Mouse (Mus musculus): ENCODE results near the gene Dbx1.

Dbx1 gene

DNA sequence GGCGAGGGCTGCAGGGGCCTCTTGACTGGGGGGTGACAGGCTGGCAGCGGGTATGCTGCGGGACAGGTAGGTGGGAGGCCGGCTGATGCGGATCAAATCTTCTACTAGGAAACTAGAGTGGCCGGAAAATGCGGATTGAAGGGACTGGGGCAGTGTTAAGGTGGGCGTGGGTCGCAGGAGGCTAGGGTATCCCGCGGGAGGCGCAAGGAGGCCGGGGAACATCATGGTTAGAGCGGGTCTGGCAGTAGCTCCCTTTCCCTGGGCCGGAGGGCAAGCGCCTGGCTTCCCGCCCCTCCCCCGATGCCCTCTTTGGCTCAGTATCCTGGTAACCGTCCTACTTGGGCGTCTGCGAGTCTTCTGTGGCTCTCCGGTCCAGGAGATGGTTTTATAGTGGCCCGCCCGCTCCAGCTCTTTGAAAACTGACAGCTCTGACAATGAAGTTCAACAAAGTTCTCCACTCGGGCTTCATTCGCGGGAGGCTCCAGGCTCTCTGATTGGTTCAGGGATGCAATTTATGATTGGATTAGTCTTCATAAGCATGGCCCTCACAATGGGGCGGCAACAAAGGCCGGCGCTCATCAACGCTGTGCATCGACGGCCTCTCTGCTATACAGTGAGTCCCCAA lies at the start of gene Dbx1:
TSS of gene Dbx1 (minus strand) at position 359 of the 625 bp plus-strand sequence.
- no peak for DNase-seq (ENCODE audit: low spot score)

GRCm38 (mm10) chr7:49678826-49679377 lies 42.3 kb upstream of the Dbx1 start:
- DNase-seq (ENCODE audit: low spot score), result no peak

GRCm38 (mm10) chr7:49678100-49678825 lies 41.6 kb upstream of the Dbx1 start:
- DNase-seq (ENCODE audit: low spot score), result no peak

DNA sequence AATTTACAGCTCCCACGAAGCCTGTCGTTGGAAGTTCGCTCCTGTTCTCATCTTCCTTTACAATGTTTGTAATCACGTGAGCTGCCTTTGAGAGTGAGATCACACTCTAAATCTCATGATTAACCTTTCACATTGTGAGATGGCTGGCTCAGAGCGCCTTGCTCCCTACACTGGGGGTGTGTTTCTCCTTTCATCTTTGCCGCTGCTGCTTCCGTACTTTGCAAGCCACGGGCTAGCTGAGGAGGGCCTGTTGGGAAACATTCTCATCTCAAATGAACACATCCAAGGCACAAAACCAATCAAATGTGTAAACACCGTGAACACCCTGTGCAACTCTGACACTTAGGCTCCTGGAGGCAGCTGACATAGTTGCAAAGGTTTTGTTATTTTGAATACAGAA lies 40.5 kb upstream of the Dbx1 start:
- no peak for DNase-seq (ENCODE audit: low spot score)

- no peak for DNase-seq (ENCODE audit: low spot score)
Observed at GRCm38 (mm10) chr7:49676627-49677026, 40.0 kb upstream of the Dbx1 start.

DNA sequence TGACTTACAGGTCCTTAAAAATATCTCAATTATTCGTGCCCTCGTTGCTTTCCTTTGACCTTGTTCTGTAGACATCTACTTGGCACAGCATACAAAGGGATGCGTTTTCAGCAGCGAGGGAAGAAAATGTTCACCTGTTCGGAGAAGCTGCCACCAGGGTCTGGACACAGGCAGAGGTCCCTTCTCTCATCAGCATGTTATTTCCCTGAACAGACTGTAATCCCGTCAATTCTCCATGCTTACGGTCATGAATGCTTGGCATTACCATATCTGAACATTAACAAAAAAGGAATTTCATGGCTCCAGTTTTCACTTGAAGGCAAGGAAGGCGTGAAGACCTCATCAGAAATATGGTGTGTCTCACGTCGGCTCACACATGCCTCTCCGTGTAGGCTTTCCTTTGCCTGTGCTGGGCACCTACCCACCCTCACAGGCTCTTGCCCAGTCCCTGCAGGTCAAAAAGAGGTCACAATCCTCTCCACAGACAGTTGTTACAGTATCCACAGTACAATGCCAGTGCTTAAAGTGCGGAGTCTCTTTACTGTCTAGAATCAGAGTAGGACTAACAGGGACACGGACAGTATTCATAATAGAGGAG lies 31.7 kb upstream of the Dbx1 start:
- no peak for DNase-seq (ENCODE audit: low spot score)

DNA sequence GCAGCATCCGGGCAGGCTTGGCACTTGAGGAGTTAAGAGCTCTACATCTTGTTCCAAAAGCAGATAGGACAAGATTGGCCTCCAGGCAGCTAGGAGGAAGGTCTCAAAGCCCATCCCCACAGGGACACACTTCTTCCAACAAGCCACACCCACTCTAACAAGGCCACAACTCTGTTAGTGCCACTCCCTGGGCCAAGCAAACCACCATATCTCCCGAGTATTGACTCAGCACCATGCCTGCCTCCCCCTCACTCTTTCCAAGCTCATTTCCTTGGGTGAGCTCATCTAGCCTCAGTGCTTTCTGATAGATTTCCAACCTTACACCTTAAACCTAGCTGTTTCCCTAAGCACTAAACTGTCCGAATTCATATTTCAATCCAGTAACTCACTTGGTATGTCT lies 26.9 kb upstream of the Dbx1 start:
- no peak for DNase-seq (ENCODE audit: low spot score)

- DNase-seq (ENCODE audit: low spot score), result no peak
Observed at GRCm38 (mm10) chr7:49662492-49663026, 25.9 kb upstream of the Dbx1 start.

GRCm38 (mm10) chr7:49661811-49662491 lies 25.3 kb upstream of the Dbx1 start:
- no peak for DNase-seq (ENCODE audit: low spot score)

- no peak for DNase-seq (ENCODE audit: low spot score)
Observed at GRCm38 (mm10) chr7:49640709-49641305, 4.2 kb upstream of the Dbx1 start.

DNA sequence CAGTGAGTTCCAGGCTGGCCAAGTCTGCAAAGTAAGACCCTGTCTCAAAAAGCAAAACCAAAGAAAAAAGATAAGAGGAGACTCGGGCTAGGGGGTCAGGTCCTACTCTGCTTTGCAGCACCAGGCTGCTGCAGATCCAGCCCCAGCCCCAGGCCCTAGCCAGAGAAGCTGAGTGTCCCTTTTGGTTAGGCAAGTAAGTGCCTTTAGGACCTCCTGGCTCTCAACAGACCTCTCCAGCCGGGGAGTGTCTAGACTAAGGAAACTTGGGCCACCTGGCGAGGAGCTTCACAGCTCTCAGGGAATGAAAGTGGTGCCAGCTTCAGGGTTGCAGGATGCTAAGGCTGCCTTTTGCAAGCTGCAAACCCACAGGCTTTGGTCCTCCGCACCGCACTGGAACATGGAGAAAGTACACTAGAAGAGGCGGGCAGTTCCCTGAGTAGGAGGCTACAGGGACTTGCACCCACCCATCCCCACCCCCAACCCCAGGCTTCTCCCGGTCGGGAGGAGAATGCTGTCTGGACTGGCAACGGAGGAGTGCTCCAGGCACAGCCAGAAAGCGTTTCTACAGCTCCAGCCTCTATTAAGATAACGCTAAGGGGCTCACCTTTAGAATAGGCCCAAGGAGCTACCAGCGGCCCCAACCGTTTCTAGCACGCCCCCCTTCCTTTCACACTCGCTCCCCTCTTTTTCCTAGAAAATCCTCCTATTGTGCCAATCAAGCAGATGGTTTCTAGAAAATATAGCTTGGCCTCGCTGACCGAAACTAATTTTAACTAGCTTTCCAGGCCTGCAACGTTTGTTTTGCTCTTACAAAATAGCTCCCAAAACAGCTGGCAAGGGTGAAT lies 3.4 kb upstream of the Dbx1 start:
- DNase-seq (ENCODE audit: low spot score), result no peak

GRCm38 (mm10) chr7:49638941-49639776 lies 2.5 kb upstream of the Dbx1 start:
- DNase-seq (ENCODE audit: low spot score), result no peak

GRCm38 (mm10) chr7:49637851-49638663 lies 1.4 kb upstream of the Dbx1 start:
- DNase-seq (ENCODE audit: low spot score), result no peak

DNA sequence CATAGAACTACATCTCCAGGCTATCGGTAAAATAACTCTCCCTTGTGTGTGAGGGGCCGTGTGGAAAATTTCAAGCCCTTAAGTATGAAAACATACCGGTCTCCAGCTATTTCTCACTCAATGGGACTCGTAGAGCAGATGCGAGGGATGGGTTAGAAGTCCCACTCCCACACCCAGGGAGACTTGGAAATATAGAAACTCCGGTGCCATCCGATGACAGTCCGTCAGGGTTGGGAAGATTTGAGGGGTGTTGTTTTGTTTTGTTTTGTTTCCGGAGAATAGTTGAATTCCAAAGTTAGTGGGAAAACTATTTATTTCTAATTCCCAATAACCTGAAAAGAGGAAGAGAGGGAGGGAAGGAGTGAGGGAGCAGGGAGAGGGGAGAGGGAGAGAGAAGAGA lies 632 bp upstream of the Dbx1 start:
- no peak for DNase-seq (ENCODE audit: low spot score)

DNA sequence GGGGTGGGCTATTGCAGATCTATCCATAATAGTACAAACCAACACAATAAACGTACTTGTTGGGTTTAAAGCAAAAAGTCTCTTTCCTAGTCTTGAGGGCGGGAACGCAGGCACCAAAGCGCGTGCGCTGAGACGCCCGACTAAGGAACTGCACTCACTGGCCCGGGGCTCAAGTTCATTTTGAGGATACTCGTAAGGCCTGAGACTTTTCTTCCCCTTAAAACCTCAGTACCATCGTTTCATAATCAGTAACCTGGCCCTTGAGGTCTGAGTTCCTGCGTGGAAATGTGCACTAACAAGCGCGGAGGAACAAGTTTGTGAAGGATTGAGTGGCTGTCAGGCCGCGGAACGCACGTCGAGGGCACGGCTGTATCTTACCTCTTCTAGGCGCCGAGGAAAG lies 678 bp downstream of the Dbx1 start:
- no peak for DNase-seq (ENCODE audit: low spot score)

GRCm38 (mm10) chr7:49635074-49635621 lies 1.5 kb downstream of the Dbx1 start:
- no peak for DNase-seq (ENCODE audit: low spot score)

DNA sequence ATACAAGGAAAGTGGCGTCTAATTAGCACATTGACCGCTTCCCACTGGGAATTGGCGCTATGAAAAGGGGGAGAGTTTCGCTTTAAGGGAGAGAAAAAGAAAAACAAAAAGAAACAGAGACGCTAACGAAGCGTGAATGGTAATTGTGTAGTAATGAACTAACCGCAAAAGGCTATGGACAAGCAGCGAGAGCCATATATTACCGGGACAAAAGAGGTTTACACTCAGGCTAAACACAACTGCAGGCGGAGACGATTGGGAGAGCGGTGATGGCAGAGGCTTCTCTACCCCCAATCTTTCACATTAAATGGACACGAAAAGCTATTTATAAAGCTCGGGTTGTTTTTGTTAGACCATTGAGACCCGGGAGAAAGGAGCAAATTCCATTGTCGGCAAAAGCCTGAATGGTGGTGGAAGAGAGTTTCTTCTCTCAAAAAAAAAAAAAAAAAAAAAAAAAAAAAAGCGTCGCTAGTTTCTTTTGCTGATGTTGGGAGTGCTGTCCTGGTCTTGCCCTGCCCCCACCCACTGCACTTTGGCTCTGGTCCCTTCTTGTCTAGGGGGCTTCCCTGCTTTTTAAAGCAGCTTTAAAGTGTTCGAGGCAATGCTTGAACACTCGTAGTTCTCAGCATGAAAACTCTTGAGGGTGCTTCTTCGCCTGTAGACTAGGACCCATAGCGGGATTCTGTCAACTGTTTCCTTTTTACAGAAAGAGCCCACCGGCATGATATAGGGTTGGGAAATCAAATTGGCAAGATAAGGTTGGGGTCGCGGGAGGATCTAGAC lies 2.2 kb downstream of the Dbx1 start:
- DNase-seq (ENCODE audit: low spot score), result no peak

GRCm38 (mm10) chr7:49633375-49633956 lies 3.2 kb downstream of the Dbx1 start:
- no peak for DNase-seq (ENCODE audit: low spot score)
